Mouse (Mus musculus) R1 (cell line): ENCODE results near the gene Polrmt.

ENCODE experiments used
- DNase-seq: peaks from one replicate; pipeline ENCODE4 v3.0.0-alpha.2; 2018; ENCODE audit warnings: low read depth, low spot score

Polrmt gene

DNA sequence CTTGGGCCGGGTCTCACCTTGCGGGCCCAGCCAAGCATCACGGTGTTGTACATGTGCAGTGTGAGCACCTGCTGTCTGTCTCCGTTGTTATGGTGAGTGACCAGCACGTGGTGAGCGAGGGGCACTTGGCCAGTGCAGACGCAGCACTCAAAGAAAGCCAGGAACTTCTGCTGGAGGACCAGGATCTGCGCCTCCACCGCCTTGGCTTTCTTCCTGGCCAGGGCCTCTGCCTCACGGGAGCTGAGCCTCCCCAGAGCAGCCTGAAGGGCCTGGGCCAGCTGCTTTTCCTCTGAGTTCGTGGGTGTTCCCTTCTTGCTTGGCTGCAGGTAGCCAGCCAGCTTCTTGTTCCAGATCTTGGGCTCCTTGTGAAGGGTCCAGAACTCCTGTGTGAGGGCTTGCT is 3.2 kb downstream of the Polrmt start:
- DNase-seq, result no peak

DNA sequence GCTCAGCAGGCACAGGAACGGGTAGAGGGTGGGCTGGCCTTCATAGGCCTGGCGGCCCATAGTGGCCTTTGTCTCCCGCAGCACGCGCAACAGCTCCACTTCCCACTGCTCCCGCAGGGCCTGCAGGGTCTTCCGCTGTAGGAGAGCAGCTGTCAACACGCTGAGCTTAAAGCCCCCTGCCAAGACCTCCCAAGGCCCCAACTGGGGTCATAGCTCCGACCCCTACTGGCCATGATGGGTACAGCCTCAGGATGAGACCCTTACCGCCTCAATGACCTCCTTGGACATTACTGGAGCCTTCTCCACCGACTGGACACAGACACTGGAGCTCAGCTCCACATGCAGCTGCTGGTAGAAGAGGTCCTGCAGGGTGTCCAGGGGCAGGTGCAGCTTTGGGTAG is 5.5 kb downstream of the Polrmt start:
- peak; percentile 39 for DNase-seq

DNA sequence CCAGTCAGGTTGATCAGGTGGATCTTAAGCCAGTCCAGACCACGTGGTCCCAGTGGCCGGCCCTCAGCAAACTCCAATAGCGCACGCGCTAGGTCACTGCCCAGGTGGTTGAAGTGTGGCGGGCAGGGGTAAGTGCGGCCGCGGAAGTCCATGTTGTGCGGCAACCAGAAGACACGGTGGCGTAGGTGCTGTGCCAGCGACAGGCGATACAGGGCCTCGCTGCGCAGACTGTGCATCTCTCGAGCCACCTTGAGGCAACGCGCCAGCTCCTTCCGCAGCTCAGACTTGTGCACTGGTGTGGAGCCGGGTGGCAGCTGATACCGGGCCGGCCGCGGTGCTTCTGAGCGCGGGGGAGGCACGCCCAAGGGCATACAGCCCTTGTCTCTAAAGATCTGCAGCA is 7.1 kb downstream of the Polrmt start:
- DNase-seq, result peak; percentile 77

DNA sequence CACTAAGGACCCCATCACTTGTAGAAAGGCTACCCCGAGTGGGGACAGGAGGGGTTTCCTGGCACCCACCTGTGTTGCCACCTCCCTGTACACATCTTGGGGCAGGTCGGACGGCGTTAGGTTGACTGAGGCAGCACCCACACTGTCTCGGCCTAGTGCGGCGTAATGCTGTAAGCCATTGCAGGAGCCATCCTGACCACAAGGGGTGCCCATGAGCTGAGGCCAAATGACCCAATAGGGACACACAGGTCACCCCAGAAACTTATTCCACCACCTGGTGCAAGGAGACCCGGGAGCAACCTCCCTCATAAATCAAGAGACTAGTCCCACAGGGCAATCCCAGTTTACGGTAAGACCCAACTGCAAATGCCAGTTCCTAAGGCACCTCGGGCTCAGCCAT is 8.1 kb downstream of the Polrmt start:
- DNase-seq, result peak; percentile 71

DNA sequence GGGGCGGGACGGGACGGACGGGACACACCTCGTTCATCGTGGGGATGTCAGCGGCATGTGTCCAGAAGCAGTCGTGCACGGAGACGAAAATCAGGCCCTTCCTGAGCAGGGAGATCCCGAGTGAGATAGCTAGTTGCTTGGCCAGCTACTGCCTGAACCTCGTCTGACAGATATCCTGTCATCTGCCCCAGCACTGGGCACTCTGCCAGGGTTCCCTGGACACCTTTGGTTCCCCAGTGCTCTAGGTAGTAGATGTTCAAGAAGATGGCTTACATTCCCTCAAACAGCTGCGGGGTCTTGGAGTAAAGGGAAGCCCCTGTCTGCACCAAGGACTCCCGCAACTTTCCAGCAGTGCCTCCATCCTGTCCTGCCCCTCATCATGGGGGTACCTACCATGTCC is 9.7 kb downstream of the Polrmt start:
- DNase-seq, result no peak

DNA sequence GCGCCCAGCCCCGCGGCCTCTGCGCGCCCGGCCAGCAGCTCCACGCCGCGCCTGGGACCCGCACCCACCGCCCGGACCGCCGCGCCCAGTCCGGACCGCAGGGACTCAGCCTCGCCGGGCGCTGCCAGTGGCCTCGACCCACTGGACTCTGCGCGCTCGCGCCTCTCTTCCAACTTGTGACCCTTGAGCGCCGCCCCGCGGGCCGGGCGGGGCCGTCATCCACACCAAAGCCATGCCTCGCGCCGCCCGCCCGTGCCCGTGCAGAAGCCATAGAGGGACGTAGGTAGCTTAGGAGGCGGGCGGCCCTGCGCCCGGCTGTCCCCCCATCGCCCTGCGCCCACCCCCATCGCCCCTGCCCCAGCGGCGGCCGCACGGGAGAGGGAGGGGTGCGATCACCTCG is 11.0 kb downstream of the Polrmt start:
- peak; percentile 40 for DNase-seq

DNA sequence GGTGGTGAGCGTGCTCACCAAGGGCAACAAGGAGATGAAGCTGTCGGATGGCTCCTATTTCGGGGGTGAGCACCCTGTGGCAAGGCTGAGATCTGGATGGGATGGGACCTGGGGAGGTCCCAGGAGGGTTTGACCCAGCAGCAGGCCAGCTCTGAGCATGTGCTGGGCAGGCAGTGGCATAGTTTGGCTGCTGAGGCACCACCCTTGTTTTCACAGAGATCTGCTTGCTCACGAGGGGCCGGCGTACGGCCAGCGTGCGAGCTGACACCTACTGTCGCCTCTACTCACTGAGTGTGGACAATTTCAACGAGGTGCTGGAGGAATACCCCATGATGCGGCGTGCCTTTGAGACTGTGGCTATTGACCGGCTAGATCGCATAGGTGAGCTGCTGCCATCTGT is 12.5 kb downstream of the Polrmt start:
- no peak for DNase-seq

DNA sequence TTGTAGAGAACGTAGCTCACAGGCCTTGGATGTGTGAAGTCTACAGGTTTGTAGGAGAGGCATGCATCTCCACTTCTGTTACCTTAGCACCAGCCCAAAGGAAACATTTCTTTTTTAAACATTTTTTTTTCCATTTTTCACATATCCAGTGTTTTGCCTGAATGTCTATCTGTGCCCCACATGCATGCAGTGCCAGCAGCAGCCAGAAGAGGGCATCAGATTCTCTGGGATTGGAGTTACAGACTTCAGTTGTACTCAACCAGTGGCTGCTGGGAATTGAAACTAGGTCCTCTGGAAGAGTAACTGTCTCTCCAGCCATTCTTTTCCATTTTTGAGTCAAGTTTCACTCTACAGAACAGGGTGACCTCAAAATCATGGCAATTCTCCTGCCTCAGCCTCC is 13.9 kb downstream of the Polrmt start:
- DNase-seq, result peak; percentile 70

DNA sequence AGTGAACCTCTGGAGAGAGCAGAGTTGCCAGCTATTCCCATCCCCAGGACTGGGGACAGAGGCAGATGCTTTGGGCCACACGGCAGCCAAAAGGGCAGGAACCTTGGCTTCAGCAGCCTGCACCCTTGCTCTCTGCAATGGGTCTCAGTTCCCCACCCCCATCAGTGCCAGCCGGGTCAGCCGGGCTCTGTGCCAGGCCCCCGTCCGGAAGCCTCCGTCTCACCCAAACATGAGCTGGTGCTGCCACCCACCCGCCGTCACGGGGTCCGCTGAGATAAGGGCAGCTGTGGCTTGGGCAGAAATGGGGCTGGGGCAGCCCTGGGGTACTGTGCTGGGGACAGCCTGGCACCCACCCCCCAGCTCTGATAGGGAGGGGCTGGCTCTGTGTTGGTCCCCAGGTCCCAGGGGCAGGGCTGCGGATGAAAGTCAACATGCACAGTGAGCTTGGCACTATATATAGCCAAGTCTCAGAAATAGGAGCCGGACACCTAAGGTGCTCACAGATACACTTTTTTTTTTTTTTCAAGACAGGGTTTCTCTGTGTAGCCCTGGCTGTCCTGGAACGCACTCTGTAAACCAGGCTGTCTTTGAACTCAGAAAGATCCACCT is 16.9 kb downstream of the Polrmt start:
- no peak for DNase-seq

DNA sequence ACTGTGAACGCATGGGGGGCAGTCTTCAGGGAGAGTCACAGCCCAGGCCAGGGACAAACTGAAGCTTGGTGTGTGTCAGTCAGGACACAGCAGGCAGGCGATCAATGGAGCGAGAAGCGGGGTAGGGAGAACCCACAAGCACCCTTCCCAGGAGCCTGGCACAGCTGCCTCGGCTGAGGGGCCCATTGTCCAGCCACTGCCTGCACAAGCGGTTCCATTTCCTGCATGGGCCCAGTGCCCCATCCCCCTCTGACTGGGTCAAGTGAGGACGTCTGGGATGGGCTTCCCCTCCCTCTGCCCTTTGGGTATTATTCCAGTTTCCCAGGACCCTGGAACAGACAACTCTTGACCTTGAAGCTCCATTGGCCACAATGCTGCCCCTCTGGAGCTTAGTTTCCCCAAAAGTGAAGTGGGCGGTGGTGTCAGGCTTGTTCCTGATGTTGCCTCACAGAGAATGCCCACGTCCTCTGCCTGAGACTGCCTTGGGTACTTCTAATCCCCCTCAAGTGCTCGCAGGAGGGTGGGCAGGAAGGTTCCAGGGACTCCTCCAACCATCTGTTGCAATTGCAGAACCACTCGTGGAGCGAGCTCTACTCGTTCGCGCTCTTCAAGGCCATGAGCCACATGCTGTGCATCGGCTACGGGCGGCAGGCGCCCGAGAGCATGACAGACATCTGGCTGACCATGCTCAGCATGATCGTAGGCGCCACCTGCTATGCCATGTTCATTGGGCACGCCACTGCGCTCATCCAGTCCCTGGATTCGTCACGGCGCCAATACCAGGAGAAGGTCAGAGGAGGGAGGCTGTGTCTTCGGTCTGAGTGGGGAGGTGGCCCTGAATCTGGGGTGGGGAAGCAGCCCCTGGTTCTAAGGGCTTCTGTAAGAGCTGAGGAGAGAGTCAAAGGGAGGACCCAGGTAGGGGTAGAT is 17.8 kb downstream of the Polrmt start:
- DNase-seq, result no peak

DNA sequence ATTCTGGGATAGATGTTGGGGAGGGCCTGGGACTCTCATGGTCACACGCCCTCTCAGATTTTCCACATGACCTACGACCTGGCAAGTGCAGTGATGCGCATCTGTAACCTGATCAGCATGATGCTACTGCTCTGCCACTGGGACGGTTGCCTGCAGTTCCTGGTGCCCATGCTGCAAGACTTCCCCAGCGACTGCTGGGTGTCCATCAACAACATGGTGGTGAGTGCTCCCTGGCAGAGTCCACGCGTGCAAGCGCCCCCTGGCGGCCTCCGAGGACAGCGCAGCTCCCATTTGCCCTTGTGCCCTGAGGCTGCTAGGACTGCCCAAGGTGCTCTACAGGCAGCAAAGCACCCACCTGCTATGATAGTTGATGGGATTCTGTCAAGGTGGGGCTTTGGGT is 20.3 kb downstream of the Polrmt start:
- DNase-seq, result peak; percentile 72

DNA sequence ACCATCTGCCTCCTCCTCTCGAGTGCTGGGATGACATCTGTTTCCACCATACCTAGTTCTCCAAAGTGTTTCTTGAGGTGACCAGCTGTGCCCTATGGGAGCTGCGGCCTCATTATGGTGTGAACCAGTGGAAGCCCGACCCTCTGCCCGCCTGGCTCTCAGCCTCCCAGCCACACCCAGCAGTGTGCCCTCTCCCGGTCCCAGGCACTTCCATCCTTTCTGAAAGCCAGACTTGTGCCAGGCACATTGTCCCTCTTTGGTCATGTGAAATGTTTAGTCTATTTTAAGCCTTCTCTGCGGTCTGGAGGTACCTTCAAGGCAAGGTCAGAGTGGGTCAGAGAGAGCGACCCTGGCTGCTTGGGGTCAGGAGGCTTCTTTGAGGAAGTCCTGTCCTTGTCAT is 22.7 kb downstream of the Polrmt start:
- no peak for DNase-seq

DNA sequence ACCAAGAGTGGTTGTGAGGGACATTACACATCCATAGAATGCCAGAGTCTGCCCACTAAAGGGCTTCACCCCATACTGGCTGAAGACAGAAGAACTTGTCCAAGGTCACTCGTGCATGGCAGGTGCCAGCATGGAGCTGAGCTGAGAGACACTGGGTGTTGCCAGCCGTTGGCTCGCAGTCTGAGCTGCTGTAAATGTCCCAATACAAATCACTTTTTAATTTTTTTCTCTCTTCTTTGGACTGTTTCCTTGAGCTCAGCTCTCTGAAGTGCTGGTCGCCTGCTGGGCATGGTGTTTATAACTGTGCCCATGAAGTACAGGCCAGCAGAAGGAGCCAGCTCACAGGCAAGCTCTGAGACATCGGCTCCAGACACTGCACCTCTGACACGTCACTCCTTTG is 23.3 kb downstream of the Polrmt start:
- DNase-seq, result no peak

DNA sequence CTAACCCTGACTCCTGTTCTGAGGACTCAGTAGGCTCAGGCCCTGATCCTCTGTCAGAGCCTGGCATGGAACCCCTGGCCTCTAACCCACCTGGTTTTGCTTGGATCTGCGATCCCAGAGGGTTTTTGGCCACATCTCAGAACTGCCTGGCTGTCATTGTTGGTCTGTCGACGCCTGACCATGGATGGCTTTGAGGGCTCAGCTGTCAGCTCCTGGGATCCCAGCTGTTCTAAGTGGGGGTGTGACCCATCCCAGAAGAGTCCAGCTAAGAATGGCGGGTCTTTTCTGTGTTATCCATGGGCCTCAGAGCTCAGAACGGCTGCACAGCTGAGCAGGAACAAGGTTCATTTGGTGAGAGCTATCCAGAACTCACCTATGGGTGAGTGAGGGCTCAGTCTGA is 25.3 kb downstream of the Polrmt start:
- no peak for DNase-seq

DNA sequence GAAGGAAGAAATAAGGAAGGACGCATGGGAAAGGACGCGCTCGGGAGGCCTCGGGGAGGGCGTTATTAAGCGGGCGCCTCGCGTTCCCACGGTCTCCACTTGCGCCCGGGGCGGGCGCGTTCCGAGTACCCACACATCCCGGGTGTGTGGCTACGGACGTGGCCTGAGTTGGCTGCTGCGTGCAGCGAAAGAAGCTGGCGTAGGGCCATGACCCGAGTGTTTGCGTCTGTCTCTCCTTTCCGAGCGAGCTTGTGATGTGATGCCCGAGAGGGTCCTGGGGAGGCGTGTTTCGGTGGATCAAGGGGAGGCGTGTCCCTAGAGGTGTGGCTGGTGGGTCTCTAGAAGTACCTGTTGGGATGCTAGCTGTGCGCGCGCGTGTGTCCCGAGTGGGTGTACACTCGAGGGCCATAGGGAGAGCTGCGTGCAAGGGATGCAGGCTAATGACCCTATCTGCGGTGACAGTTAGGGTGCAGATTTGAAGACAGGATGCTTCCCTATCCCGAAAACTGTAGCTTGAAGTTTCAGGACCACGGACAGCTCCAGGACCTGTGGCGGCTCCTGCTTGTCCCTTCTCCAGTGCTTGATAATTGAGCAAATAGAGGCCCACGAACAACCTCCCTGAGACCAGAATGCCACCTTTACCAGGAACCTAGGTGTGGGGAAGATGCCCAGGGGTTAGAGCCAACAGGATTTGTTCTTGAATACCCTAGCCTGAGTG is 28.6 kb downstream of the Polrmt start:
- DNase-seq, result peak; percentile 85

DNA sequence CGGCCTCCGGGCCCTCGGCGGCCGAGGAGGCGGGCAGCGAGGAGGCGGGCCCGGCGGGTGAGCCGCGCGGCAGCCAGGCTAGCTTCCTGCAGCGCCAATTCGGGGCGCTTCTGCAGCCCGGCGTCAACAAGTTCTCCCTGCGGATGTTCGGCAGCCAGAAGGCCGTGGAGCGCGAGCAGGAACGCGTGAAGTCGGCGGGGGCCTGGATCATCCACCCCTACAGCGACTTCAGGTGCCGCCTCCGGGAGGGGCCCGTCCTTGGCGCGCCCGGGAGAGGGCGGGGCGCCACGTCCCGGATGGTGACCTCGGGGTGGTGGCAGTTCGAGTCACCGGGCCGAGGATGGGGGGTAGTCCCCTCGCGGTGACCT is 29.4 kb downstream of the Polrmt start:
- no peak for DNase-seq

DNA sequence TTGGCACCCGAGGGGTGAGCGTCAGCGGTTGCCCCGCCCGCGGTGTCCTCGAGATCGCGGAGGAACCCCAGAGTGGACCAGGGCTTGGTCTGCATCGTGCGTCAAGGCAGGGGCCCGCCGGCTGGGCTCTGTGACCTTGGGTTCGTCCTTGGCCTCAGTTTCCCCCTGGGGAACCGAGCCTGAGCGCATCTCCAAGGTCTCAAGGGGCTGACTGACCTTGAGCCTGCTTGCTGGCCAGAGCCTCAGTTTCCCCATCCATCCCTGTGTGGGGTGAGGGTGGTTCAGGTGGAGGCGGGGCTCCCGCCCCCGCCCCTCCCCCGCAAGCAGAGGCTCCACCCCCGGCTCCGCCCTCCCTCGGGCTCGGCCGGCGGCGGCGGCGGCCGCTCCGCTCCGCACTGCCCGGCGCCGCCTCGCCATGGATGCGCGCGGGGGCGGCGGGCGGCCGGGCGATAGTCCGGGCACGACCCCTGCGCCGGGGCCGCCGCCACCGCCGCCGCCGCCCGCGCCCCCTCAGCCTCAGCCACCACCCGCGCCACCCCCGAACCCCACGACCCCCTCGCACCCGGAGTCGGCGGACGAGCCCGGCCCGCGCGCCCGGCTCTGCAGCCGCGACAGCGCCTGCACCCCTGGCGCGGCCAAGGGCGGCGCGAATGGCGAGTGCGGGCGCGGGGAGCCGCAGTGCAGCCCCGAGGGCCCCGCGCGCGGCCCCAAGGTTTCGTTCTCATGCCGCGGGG is 30.0 kb downstream of the Polrmt start, which contains the start of gene Hcn2:
TSS of gene Hcn2 (plus strand) at position 381 of the 734 bp plus-strand sequence.
- DNase-seq, result no peak

DNA sequence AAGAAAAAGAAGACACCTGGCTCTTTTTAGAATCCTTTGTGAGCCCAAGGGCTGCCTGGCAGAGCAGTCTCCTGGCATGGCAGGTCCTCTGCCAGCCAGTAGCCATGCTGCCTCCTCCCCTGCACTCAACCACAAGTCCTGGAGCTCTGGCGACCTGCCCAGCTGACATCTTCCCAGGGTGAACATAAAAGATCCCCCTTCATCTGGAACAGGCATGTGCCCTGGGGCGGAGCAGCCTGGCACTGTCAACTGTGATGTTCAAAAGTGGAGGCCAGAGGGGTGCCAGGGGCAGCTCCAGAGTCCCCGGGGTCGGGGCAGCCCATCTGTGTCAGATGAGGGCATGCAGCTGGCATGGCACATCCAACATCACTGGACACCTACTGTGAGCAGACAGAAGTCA is 31.4 kb downstream of the Polrmt start:
- DNase-seq, result no peak

DNA sequence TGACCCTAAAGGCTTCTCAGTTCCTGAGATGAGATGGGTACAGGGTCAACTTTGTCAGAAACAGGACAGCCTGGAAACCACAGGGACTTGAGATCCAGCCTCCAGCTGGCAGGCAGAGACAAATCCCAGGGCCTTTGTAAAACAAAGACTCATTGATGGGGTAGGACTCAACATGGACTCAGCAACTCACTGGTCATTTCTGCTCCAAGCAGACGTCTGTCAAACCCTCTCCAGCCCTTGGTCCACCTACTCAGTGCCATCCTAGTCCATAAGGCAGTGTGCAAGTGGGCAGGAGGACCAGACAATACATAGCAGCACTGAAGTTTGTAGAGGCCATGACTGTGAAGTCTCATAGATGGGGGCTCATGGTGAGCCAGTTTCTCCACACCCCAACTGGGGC is 33.2 kb downstream of the Polrmt start:
- no peak for DNase-seq

DNA sequence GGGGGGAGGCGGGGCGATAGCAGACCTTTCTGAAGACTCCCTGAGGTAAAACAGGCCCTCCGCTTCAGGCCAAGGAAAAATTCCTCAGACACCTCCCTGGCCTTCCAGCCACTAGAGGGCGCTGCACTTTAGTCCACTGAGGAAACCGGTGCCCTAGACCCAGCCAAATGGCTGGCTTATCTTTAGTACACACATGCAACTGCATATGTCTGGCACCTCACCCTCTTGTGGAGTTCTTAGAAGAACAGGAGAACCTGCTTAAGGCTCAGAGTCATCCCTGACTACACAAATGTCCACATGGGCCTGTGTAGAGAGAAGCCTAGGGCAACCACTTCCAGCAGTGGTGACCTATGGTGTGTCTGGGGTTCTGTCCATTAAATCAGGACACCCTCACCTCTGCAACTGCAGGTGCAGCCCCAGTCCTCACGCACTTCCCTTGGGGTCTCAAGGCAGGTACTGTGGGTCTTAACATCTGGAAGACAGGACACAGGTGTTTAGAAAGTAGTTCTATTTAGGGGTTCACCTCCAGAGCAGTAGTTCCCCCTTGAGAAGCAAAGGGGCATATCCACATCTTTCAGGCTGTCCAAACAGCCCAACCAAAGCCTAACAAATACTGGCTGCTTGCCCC is 33.8 kb downstream of the Polrmt start:
- peak; percentile 92 for DNase-seq

DNA sequence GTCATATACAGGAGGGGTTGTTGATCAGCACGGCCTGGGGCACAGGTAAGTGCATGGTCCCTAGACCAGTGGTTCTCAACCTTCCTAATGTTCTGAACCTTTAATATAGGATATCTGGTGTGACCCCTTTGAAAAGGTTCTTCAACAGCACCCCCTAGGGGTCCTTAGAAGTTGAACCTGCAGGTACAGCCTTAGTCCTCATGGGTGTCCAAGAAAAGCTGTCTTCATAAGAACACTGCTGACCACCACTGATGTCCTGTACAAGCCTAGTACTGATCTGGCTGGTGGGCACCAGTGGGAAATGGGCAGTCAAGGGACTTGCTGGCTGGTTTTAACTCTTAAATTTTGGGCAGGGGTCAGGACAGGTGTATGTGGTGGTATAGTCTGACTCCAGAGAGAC is 34.4 kb downstream of the Polrmt start:
- peak; percentile 78 for DNase-seq
